Mouse (Mus musculus): ENCODE measurements around the gene Dtx3l. TPM values are rescaled to one million over a fixed set of nuclear protein-coding genes. Genes with fewer than 3 reads are reported as not detected.
"Not testable (repeated sequence)": the region's sequence is repeated elsewhere in the genome, so short reads cannot be mapped to it uniquely, and the experiment has no call there.

Dtx3l gene
- total RNA-seq, 2 experiments from 2014 or later = 3.6 to 4.6 TPM

- intact Hi-C loops (cut with DNase I) = loop anchor here (5.0 kb wide), 1 partner anchor 46 kb away; the partner anchor contains the start of genes Dtx3l and Parp9
- not testable (repeated sequence) for DNase-seq
Observed at GRCm38 (mm10) chr16:35891603-35892002, 47.3 kb downstream of the Dtx3l start.

DNA sequence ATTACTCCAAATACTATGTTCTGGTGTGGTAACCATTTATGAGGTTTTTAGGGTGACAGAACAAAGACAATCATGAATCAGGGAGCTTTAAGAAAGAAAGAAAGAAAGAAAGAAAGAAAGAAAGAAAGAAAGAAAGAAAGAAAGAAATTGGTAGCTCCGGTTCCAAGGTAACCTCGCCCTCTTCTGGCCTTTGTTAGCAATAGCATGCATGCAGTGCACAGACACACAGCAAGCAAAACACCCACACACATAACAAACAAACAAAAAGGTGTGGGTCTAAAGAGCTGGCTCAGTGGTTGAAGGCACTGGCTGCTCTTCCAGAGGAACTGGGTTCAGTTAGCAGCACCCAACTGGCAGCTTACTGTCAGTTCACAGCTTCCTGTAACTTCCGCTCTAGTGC lies 48.3 kb downstream of the Dtx3l start:
- intact Hi-C loops (cut with DNase I) = loop anchor here (5.0 kb wide), 1 partner anchor 47 kb away; the partner anchor contains the start of genes Dtx3l and Parp9
- no peak for DNase-seq

GRCm38 (mm10) chr16:35888910-35889309 lies 50.0 kb downstream of the Dtx3l start:
- DNase-seq = no peak
- intact Hi-C loops (cut with DNase I) = no loop called here

DNA sequence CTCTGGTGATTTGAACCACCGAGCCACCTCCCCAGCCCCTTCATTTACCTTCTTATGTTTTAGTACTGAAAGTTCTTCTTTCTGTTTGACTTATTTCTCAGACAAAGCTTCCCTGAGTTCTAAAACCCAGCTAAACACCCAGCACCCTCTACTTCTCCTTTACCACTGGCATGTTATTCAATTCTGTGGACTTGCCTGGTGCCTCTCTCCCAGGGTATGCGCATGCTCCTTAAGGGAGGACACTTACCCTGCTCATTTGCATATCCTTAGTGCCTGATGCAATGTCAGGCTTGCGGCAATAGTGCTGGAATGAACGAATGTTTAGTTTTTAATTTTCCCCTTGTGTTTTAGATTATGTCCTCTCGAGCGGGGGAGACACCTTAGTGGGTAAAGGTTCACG lies 50.8 kb downstream of the Dtx3l start:
- DNase-seq = no peak

More for the DNA sequence above, 50.8 kb downstream of the Dtx3l start:
- intact Hi-C loops (cut with DNase I) = no loop called here

Other genes starting within 250 kb of the Dtx3l start
- gene Dirc2, start 169.8 kb downstream of the Dtx3l start, total RNA-seq (2021) = 10 to 100 TPM; 54.7 to 57.4 TPM
- gene Hspbap1, start 168.8 kb downstream of the Dtx3l start, total RNA-seq (2021) = 1 to 10 TPM; 2.7 to 3.4 TPM
- 1 to 10 TPM; 2.8 to 4.0 TPM for gene Parp14, start 67.6 kb downstream of the Dtx3l start, total RNA-seq (2021)
- 1 to 10 TPM; 4.3 to 4.7 TPM for gene Parp9, start 681 bp downstream of the Dtx3l start, total RNA-seq (2021)
- 100 to 1,000 TPM; 156 to 177 TPM for gene Kpna1, start 39.6 kb upstream of the Dtx3l start, total RNA-seq (2021)
- 1 to 10 TPM; 1.2 to 1.8 TPM for gene Wdr5b, start 102.0 kb upstream of the Dtx3l start, total RNA-seq (2021)
- gene Fam162a, start 132.4 kb upstream of the Dtx3l start, total RNA-seq (2021) = 100 to 1,000 TPM; 108 to 113 TPM
- 10 to 100 TPM; 25.5 to 28.4 TPM for gene Ccdc58, start 132.5 kb upstream of the Dtx3l start, total RNA-seq (2021)
- gene Csta1, start 192.1 kb upstream of the Dtx3l start, total RNA-seq (2021) = not detected
- not detected for gene Stfa2l1, start 217.7 kb upstream of the Dtx3l start, total RNA-seq (2021)
- gene Gm5483, start 245.1 kb upstream of the Dtx3l start, total RNA-seq (2021) = not detected

All from gastrocnemius, postnatal 36 days (tissue).